Mouse (Mus musculus) CD8-positive naive resting alpha-beta T cell, adult 2 months (primary cell): ENCODE measurements around the gene Rnf207.
A peak's percentile ranks its signal among the peaks of the same experiment; 100 is the strongest.

Source experiments
- DNase-seq, 2 experiments: peaks; one replicate each; pipeline ENCODE4 v3.0.0; 2022; ENCODE audit warnings: low read depth in 2 of 2, low spot score in 2 of 2

The Rnf207 gene

GRCm38 (mm10) chr4:152318517-152319234 lies at the start of gene Rnf207:
Rnf207 (minus strand) TSS chr4:152318993.
- peak; percentile 30 to 55 for DNase-seq

- DNase-seq: no peak
Observed at GRCm38 (mm10) chr4:152365228-152365627, 46.4 kb upstream of the Rnf207 start.

GRCm38 (mm10) chr4:152362180-152362579 lies 43.4 kb upstream of the Rnf207 start:
- DNase-seq: no peak

GRCm38 (mm10) chr4:152360855-152361254 lies 42.1 kb upstream of the Rnf207 start:
- DNase-seq: no peak

GRCm38 (mm10) chr4:152359700-152360099 lies 40.9 kb upstream of the Rnf207 start:
- DNase-seq: no peak

GRCm38 (mm10) chr4:152355672-152356071 lies 36.9 kb upstream of the Rnf207 start:
- no peak for DNase-seq

- DNase-seq: no peak
Observed at GRCm38 (mm10) chr4:152353886-152354637, 35.3 kb upstream of the Rnf207 start.

GRCm38 (mm10) chr4:152351422-152352305 lies 32.9 kb upstream of the Rnf207 start:
- DNase-seq: no peak

GRCm38 (mm10) chr4:152350722-152351421 lies 32.1 kb upstream of the Rnf207 start:
- DNase-seq: no peak

- no peak for DNase-seq
Observed at GRCm38 (mm10) chr4:152349837-152350381, 31.1 kb upstream of the Rnf207 start.

GRCm38 (mm10) chr4:152345120-152345889 lies 26.5 kb upstream of the Rnf207 start:
- DNase-seq: no peak

- no peak for DNase-seq
Observed at GRCm38 (mm10) chr4:152344651-152345050, 25.9 kb upstream of the Rnf207 start.

GRCm38 (mm10) chr4:152343296-152343695 lies 24.5 kb upstream of the Rnf207 start:
- DNase-seq: no peak

GRCm38 (mm10) chr4:152340584-152341284 lies 21.9 kb upstream of the Rnf207 start:
- no peak for DNase-seq

- no peak for DNase-seq
Observed at GRCm38 (mm10) chr4:152339293-152339790, 20.5 kb upstream of the Rnf207 start.

GRCm38 (mm10) chr4:152338419-152339292 lies 19.9 kb upstream of the Rnf207 start, which contains the start of gene Chd5:
Chd5 (plus strand) TSS chr4:152338651.
- DNase-seq: no peak

GRCm38 (mm10) chr4:152337772-152338171 lies 19.0 kb upstream of the Rnf207 start:
- no peak for DNase-seq

- no peak for DNase-seq
Observed at GRCm38 (mm10) chr4:152333587-152333986, 14.8 kb upstream of the Rnf207 start.
